Mouse (Mus musculus) central nervous system, embryonic 18 days (tissue): ENCODE results near the gene 1520401A03Rik. TPM values are rescaled to one million over a fixed set of nuclear protein-coding genes. Genes with fewer than 3 reads are reported as not detected.

Experiments used
- polyA plus RNA-seq: library from polyadenylated mRNA; depleted of rRNA; stranded (reverse); fragments of >200 nt; gene quantifications from 2 replicates; pipeline ENCODE4 v1.2.3, GENCODE M21; 2012; rRNA removed

1520401A03Rik gene
- polyA plus RNA-seq: 0.17 and 0.32 TPM in 2 replicates

GRCm38 (mm10) chr17:23722376-23723125 is at the start of gene 1520401A03Rik:
Gene 1520401A03Rik (minus strand): TSS chr17:23722783.

GRCm38 (mm10) chr17:23771284-23772218 is 49.0 kb upstream of the 1520401A03Rik start, which contains the start of gene Flywch1:
Gene Flywch1 (minus strand): TSS chr17:23771602.

GRCm38 (mm10) chr17:23745301-23746251 is 23.0 kb upstream of the 1520401A03Rik start, which contains the start of gene Kremen2:
Gene Kremen2 (minus strand): TSS chr17:23745833.

DNA sequence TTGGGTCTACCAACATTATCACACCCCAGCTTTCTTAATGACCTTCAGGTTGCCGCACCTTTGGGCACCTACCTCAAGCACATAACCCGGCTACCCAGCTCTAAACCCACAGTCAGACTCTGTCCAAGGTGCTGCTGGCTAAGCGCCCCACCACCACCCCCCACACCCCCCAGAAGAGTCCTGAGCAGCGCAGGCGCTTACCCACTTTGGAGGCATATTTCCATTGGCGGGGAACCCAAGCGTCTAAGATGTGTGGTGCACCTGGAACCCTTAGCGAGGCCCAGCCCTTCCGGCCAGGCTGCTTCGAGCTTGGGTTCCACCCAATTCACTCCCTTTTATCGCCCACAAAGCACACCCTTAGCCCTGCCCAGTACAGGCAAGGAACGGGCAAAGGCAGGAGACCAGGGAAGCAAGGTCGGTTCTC is 18.0 kb upstream of the 1520401A03Rik start, which contains the start of gene Paqr4:
TSS of gene Paqr4 (minus strand) at position 270 of the 424 bp plus-strand sequence.

DNA sequence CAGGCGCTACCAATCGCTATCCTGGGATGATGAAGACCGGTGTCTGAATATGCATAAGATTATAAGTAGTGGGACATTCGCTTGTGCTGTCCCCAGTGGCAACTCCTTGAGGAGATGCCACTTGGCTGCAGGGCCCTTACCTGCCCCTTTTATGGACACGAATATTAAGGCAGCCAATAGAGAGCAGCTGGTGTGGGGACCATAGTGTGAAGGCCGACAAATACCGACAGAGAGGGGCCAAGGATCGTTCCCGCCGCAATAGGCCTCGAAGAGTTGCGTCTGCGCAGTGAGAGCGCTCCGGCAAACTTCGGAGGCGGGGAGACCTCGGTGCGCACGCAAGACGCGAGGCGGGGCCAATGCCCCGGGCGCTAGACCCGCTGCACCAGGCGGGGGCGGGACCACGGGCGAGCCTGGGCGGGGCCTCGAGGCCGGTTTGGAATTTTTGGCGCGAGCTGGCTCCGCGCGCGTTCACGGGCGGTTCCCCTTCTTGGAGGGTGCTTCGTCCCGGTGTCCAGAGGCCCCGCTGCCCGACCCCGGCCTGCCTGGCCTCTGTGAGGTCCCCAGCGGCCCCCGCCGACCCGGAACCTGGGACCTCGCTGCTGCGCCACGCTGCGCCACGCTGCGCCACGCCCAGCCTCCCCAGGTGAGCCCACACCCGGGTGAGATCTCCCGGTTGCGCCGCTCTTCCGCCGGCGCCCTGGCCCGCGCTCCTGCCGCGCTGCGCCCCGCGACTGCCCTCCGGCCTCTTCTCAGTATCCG is 3.6 kb upstream of the 1520401A03Rik start, which contains the start of gene Pkmyt1:
TSS of gene Pkmyt1 (plus strand) at position 338 of the 759 bp plus-strand sequence.

GRCm38 (mm10) chr17:23683856-23684672 is 38.5 kb downstream of the 1520401A03Rik start, which contains the start of gene Cldn9:
Gene Cldn9 (minus strand): TSS chr17:23684026.

GRCm38 (mm10) chr17:23679127-23679835 is 43.3 kb downstream of the 1520401A03Rik start, which contains the start of gene Cldn6:
Gene Cldn6 (plus strand): TSS chr17:23679249.

DNA sequence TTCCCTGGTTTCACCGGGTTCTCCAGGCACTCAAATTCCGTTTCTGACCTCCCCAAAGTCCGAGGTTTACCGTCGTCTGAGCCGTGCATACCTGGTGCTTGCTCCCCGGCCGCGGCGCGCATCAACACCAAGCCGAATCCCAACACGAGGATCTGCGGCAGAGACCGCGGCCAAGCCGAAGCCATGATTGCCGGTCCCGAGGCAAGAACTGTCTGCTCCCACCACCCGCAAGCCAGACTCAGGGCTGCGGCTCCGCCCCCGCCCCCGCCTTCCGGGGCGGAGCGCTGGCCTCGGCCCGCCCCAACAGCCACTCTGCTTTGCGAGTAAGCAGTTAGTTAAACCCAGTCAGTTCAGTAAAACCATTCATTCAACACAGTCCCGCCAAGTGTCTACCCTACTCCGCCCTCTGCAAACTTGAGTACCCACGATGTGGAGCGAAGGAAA is 45.3 kb downstream of the 1520401A03Rik start, which contains the start of gene Tnfrsf12a:
TSS of gene Tnfrsf12a (minus strand) at position 233 of the 444 bp plus-strand sequence.

DNA sequence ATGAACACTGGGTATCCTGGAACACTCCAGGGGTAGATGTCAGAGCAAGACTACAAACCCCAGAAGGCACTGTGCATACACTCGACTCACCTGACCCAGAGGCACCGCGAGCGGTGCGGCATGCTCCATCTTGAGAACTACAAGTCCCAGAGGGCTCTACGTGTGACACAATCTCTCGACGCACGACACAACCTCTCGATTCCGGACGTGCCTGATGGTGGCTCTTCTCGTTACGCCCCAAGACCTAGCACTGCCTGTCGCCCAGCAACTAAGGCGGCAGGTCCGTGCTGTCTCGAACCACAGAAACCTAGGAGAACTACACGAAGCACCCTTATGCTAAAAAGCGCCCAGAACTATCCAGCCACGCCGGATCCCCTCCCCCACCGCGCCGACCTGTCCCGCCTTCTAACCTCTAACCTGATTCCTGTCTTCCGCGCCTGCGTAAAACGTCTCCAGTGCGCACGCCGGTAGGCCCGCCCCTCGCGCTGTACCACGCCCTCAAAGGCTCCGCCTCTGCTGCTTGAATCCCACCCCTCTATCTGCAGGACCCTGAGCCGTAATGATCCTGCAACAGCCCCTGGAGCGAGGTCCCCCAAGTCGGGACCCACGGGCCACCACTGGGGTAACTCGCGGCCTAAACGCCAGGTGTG is 49.0 kb downstream of the 1520401A03Rik start, which contains the start of the genes Hcfc1r1 and Thoc6:
TSS of gene Hcfc1r1 (plus strand) at position 173 of the 650 bp plus-strand sequence.
TSS of gene Thoc6 (minus strand) at position 459 of the 650 bp plus-strand sequence.

DNA sequence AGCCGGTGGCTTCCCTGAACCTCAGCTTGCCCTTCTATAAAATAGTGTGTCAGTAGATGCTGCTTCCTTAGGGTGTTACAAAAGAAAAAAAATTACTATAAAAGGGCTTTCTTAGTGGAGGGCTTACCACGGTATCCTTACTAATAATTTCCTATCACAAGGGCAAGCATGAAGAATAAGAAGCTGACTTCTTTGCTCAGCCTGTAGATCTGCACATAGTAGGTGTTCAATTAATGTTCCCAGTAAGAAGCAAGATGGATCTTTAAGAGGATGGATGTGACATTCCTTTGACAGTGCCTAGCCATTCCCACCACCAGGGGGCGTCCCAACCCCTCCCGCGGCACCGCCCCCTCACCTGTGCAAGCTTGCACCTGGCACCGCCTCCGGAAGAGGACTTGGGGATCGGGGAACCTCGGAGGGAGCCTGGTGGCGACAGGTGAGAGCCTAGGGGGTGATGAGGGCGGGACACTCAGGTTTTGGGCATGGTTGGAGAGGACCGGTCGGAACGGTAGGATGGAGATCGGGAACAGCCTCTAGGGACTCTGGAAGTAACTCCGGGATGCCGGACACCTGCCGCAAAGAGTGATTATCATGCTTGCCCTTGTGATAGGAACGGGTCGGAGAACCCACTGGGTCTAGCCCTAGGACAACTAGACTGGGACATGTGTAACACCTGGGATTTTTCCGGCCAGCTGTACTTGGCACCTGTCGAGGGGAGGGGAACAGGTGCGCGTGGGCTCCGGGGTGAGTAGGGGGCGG is 62.3 kb downstream of the 1520401A03Rik start, which contains the start of gene Bicdl2:
TSS of gene Bicdl2 (plus strand) at position 390 of the 759 bp plus-strand sequence.

Other genes with a start within 250 kb of the 1520401A03Rik start
- gene Vmn2r117, start 243.1 kb downstream of the 1520401A03Rik start, polyA plus RNA-seq: not detected in 2 replicates
- 12.9 and 13.4 TPM in 2 replicates for gene Zfp213, start 158.5 kb downstream of the 1520401A03Rik start, polyA plus RNA-seq
- 35.4 and 39.3 TPM in 2 replicates for gene Zfp13, start 123.3 kb downstream of the 1520401A03Rik start, polyA plus RNA-seq
- gene Zscan10, start 121.9 kb downstream of the 1520401A03Rik start, polyA plus RNA-seq: 0.08 and 0.12 TPM in 2 replicates
- gene Mmp25, start 77.5 kb downstream of the 1520401A03Rik start, polyA plus RNA-seq: 0.87 and 1.0 TPM in 2 replicates
- gene Bicdl2, start 62.3 kb downstream of the 1520401A03Rik start, polyA plus RNA-seq: 0.13 and 0.22 TPM in 2 replicates
- gene Hcfc1r1, start 49.2 kb downstream of the 1520401A03Rik start, polyA plus RNA-seq: 86.9 and 88.9 TPM in 2 replicates
- 28.9 and 33.0 TPM in 2 replicates for gene Thoc6, start 48.9 kb downstream of the 1520401A03Rik start, polyA plus RNA-seq
- gene Tnfrsf12a, start 45.3 kb downstream of the 1520401A03Rik start, polyA plus RNA-seq: 2.5 and 3.4 TPM in 2 replicates
- gene Cldn6, start 43.5 kb downstream of the 1520401A03Rik start, polyA plus RNA-seq: 0.54 and 0.72 TPM in 2 replicates
- gene Cldn9, start 38.8 kb downstream of the 1520401A03Rik start, polyA plus RNA-seq: 0.40 and 0.47 TPM in 2 replicates
- gene Pkmyt1, start 3.6 kb upstream of the 1520401A03Rik start, polyA plus RNA-seq: 19.8 and 20.8 TPM in 2 replicates
- gene Paqr4, start 18.1 kb upstream of the 1520401A03Rik start, polyA plus RNA-seq: 33.9 and 34.7 TPM in 2 replicates
- gene Kremen2, start 23.1 kb upstream of the 1520401A03Rik start, polyA plus RNA-seq: 1.3 and 1.6 TPM in 2 replicates
- gene Flywch1, start 48.8 kb upstream of the 1520401A03Rik start, polyA plus RNA-seq: 80.5 and 83.9 TPM in 2 replicates
- 46.4 and 59.7 TPM in 2 replicates for gene Flywch2, start 63.3 kb upstream of the 1520401A03Rik start, polyA plus RNA-seq
- gene Srrm2, start 67.7 kb upstream of the 1520401A03Rik start, polyA plus RNA-seq: 446 and 518 TPM in 2 replicates
- 883 and 917 TPM in 2 replicates for gene Elob, start 106.4 kb upstream of the 1520401A03Rik start, polyA plus RNA-seq
- 0.26 and 0.27 TPM in 2 replicates for gene Prss33, start 113.3 kb upstream of the 1520401A03Rik start, polyA plus RNA-seq
- gene Prss32, start 121.1 kb upstream of the 1520401A03Rik start, polyA plus RNA-seq: 1.6 and 1.8 TPM in 2 replicates
- gene Prss41, start 121.4 kb upstream of the 1520401A03Rik start, polyA plus RNA-seq: 1.6 and 1.7 TPM in 2 replicates
- not detected in 2 replicates for gene Prss21, start 145.3 kb upstream of the 1520401A03Rik start, polyA plus RNA-seq
- gene Dcpp1, start 158.1 kb upstream of the 1520401A03Rik start, polyA plus RNA-seq: not detected in 2 replicates
- not detected in 2 replicates for gene Dcpp2, start 158.1 kb upstream of the 1520401A03Rik start, polyA plus RNA-seq
- not detected in 2 replicates for gene Dcpp3, start 194.7 kb upstream of the 1520401A03Rik start, polyA plus RNA-seq
- not detected in 2 replicates for gene Sbp, start 218.9 kb upstream of the 1520401A03Rik start, polyA plus RNA-seq
- gene Sbpl, start 232.5 kb upstream of the 1520401A03Rik start, polyA plus RNA-seq: not detected in 2 replicates